Mouse (Mus musculus): ENCODE results near the gene Ntrk3.

Gene Ntrk3

DNA sequence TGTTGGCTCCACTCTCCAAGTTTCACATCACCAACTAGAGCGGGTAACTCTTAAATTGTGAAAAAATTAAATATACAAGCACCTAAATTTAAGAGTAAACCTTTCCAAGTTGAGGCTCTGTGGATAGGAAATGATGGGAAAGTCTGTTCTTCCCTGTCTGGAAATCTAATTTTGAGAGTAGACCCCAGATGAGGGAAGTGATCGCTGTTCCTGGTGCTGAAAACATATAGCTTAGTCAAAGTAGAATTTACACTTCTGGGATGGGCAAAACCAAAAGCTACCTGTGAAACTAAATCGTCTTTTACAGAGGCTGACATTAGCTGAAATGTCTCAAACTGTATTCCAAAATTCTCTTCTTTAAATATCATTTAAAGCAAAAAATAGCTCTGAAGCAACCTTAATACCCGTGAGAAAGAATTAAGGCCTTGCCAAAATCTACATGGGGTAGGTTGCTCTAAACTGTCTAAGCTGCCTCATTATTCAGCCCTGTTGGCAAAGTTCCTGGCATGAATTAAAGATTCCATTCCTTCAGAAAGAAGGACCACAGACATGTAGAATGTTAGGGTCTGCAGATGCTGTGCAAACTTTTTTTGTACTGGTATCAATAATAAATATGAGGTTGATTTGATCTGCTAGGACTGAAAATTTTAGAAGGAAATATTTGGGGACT is 557.7 kb downstream of the Ntrk3 start:
- peak in 1 of 2 experiments; percentile 6 for DNase-seq

DNA sequence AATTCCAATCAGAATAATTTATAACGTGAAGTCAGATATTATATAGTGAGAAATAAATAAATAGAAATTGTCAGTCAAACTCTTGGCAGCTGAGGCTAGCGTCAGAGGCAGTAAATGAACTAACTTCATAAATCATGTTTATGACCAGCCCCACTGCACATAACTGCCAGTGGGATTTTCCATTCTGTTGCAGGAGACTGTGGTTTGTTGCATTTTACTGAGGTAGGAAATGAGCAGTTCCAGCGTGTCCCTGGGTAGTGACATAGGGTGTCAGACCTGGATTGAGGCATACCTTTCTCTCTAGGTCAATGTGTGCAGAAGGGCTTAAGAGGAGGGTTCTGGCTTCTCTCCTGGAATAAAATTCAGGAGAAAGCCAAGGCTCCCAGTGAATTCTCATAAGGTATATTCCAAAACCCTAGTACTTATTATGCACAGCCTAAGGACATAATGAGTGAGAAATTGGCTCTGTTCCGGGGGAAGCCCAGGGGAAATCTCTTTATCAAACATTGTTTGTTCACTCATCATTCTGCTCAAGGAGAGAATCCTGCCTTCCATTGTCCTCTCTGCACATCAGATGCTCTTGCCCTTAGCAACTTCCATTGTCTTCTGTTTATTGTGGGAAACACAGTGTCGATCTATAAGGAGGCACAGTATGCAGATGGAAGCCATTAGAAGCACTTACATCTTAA is 565.4 kb downstream of the Ntrk3 start:
- DNase-seq, result no peak

DNA sequence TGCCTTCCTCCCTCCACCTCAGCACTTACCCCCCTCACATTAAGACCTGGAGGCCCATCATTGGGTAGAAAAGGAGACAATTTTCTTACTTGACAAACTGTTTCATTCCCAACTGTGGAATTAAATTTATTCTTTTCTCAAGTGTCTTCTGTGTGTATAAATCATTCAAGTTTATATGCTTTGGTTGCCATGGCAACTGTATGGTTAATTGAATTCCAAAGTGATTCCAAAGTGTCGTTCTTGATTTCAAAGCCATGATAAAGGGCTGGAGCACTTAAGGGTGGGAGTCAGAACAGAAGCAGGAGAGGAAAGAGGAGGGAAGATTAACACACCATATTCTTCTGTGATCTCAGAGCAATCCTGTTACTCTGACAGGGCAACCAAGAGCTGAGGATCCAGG is 572.3 kb downstream of the Ntrk3 start:
- no peak for DNase-seq

- DNase-seq, result peak; percentile 3 to 6
Measured at GRCm38 (mm10) chr7:78157946-78158345, 579.9 kb downstream of the Ntrk3 start.

DNA sequence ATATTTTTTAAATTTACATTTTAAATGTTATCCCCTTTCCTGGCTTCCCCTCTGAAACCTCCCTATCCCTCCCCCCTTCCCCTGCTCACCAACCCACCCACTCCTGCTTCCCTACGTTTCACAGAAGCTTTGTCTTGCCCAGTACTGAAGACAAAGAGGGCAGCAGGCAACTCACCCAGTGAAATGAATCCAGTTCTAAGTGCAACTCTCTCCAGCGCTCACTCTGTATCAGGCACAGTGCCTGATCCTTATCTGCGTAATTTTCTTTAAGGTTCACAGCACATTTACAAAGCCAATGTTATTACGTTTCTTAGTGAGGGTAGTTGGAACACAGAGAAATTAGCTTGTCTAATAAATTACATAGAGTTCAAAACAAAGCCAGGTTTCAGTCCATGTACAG is 592.6 kb downstream of the Ntrk3 start:
- no peak for DNase-seq

DNA sequence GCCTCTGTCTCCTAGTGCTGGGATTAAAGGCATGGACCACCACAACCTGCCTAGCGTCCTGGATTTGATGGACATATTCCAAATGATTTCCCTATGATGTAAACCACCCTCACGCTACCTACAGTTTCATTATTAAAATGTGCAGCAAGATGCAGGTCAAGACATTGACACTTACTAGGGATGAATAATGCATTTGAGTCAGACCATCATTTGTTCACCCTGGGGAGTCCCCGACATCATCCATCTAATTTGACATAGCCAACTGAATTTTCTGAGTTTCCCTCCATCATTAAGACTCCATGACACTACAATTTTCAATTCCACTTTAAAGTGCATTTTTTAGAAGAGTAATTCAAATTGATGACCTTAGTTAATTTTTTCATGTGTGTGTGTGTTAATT is 593.0 kb downstream of the Ntrk3 start:
- no peak for DNase-seq

- DNase-seq, result no peak
Measured at GRCm38 (mm10) chr7:78129966-78130365, 607.8 kb downstream of the Ntrk3 start.

All from kidney, postnatal 4 days (tissue).